ENCODE assay signal across 8 mouse cellular contexts in the genomic region with DNA sequence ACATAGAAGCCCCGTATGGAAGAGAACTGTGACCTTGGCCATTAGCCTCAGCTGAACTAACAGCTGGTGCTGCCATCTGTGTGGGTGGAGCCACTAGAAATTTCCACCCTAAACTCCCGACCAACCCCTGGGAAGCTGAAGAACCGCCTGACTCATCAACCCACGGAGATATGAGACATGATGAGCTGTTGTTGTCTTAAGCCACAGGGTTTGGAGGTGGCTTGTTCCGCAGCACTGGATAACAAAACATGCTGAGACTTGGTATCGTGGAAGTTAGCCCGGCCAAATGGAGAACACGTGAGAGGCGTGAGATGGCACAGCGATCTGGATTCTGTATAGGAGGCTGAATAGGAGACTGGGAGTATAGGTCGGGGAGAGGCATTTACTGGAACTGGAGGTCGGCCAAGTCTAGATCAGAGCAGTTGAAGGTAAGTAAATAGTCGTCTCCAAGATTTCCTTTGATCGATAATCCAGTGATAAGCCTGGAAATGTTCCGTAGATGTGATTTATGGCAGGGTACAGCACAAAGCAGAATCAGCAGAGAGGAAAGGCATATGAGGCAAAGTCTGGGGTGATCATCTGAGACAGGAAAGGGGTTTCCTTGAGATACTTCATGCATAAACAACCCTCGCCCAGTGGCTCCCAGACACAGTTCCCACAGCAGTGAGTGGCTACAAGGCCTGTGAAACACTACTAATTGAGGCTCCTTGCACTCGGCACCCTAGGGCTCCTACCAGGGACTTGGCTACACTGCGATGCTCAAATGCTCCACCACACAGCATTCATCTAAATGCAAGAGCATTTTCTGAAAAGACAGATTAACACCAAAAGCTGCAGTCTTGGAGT. TPM values are rescaled to one million over a fixed set of nuclear protein-coding genes. Genes with fewer than 3 reads are reported as not detected.
DNase-seq lines count a peak whose midpoint lies in the region; ATAC-seq and TF ChIP-seq lines count a peak whose summit lies in the region.
"Had no signal": no experiment of that assay in that cellular context is flagged by ENCODE, and none has a peak within 500 bp of the region (broad histone marks: within the 10 kb centered on the region; RNA-seq: fewer than 3 reads in every experiment).

No protein-coding gene starts in this region.

- H3K4me2 ChIP-seq in hindbrain, postnatal 0 days (ENCODE audit: low read depth, low read length), result no peak overlapping the region
- H3K4me2 ChIP-seq: midbrain, embryonic 11.5 days had no signal

- no peaks in the 10 kb centered on the region for H3K36me3 ChIP-seq in MEL (ENCODE audit: control insufficient read depth in 1 of 2, insufficient read depth in 2 of 2, low read length in 2 of 2)
- no peaks in the 10 kb centered on the region for H3K36me3 ChIP-seq in hindbrain, postnatal 0 days (ENCODE audit: insufficient read depth, low read length)

- no peak overlapping the region for H3K27ac ChIP-seq in MEL (ENCODE audit: control insufficient read depth, low read depth, low read length)
- no peak overlapping the region for H3K27ac ChIP-seq in hindbrain, postnatal 0 days

- H3K9me3 ChIP-seq in MEL (replicated peaks; ENCODE audit: insufficient read depth, low read length), result no peaks in the 10 kb centered on the region
- no peaks in the 10 kb centered on the region for H3K9me3 ChIP-seq in hindbrain, postnatal 0 days (ENCODE audit: low read length)

- TF ChIP-seq EP300 in MEL (IDR thresholded peaks at IDR 0.05; ENCODE audit: low read depth in 1 of 2, low read length in 2 of 2), result no peak

- peaks cover 4 to 5% of the 10 kb centered on the region in 2 experiments; a peak in 3 of 4 replicates for H3K27me3 ChIP-seq in MEL (ENCODE audit: control insufficient read depth in 1 of 2, insufficient read depth in 2 of 2, low read length in 2 of 2)
- no peaks in the 10 kb centered on the region for H3K27me3 ChIP-seq in hindbrain, postnatal 0 days (ENCODE audit: insufficient read depth, low read length)

- WGBS in hindbrain, postnatal 0 days, result 67% methylated on average over 18 of the region's 18 CpGs

- peak; percentile 63 for ATAC-seq in hindbrain, postnatal 0 days
- ATAC-seq in cerebellum, adult (ENCODE audit: insufficient number of reproducible peaks, low FRiP score, low TSS enrichment), result no peak

- no peak for TF ChIP-seq POLR2A in MEL (IDR thresholded peaks at IDR 0.05; ENCODE audit: control insufficient read depth in 1 of 2, insufficient read depth in 1 of 2, low read depth in 1 of 2, low read length in 2 of 2, poor library complexity in 1 of 2)

- no peak for TF ChIP-seq CTCF in MEL (IDR thresholded peaks at IDR 0.05 in 2 of 3, conservative IDR thresholded peaks at IDR 0.05 in 1 of 3; ENCODE audit: control insufficient read depth in 1 of 3, insufficient read depth in 1 of 3, low read depth in 2 of 3, low read length in 3 of 3, poor library complexity in 1 of 3, severe bottlenecking in 1 of 3)
- no peak for TF ChIP-seq CTCF in hindbrain, postnatal 0 days (IDR thresholded peaks at IDR 0.05; ENCODE audit: low read depth)

- peak; percentile 19 for DNase-seq in kidney, adult 18-20 months
- no peak for DNase-seq in kidney, postnatal 36 days
- DNase-seq in 3134 (ENCODE audit: extremely low read depth, insufficient read length, low spot score) (peak; percentile 61), MEL (ENCODE audit: low read depth, low spot score) (peak; percentile 15)
- DNase-seq in hindbrain, postnatal 0 days (ENCODE audit: low spot score), result peak; percentile 36
- no peak for DNase-seq in natural killer cell, adult 2 months (ENCODE audit: low spot score in 2 of 2)

- no peaks in the 10 kb centered on the region; a peak in 1 of 4 replicates for H3K4me1 ChIP-seq in MEL (ENCODE audit: control insufficient read depth in 1 of 2, insufficient read depth in 2 of 2, low read length in 2 of 2)
- no peaks in the 10 kb centered on the region for H3K4me1 ChIP-seq in hindbrain, postnatal 0 days (ENCODE audit: insufficient read depth, low read length)

- no peaks in the 10 kb centered on the region for H3K79me2 ChIP-seq in MEL (ENCODE audit: control insufficient read depth, insufficient read depth, low read length, poor library complexity)

- no peak overlapping the region for H3K4me3 ChIP-seq in MEL (ENCODE audit: control insufficient read depth in 1 of 2, insufficient read depth in 1 of 2, low read depth in 2 of 2, low read length in 2 of 2)
- no peak overlapping the region for H3K4me3 ChIP-seq in hindbrain, postnatal 0 days (ENCODE audit: low read length)

- no peak for TF ChIP-seq RAD21 in MEL (IDR thresholded peaks at IDR 0.05; ENCODE audit: low read depth, low read length)

- H3K9ac ChIP-seq in MEL (ENCODE audit: control insufficient read depth, low read depth, low read length, poor library complexity, severe bottlenecking), result no peak overlapping the region
- H3K9ac ChIP-seq in hindbrain, postnatal 0 days (replicated peaks; ENCODE audit: low read length), result no peak overlapping the region

TF ChIP-seq in MEL, 35 proteins besides CTCF, POLR2A, EP300 and RAD21:
- no peak for TF ChIP-seq RCOR1 (IDR thresholded peaks at IDR 0.05; ENCODE audit: low read depth, low read length)
- TF ChIP-seq ETS1 (IDR thresholded peaks at IDR 0.05; ENCODE audit: low read depth, low read length), result peak; percentile 29; the same call in 1 of the 2 replicates

RNA-seq across cellular contexts. Expression of a gene that starts 11.5 kb away (rescaled TPM):
- 1.4 and 1.8 TPM in 2 replicates for total RNA-seq in MEL (2012; rRNA removed)
- 1 to 10 TPM in 1 of 2 experiments, not detected in 1; 6.0 TPM for polyA plus RNA-seq in MEL (2012; ENCODE audit: insufficient read depth in 1 of 2, insufficient read length in 2 of 2, low read depth in 1 of 2, low replicate concordance in 2 of 2, missing spikeins in 1 of 2)
- total RNA-seq in hindbrain, postnatal 0 days (2014; rRNA removed), result 356 and 385 TPM in 2 replicates
- 71.4 and 71.7 TPM in 2 replicates for polyA plus RNA-seq in hindbrain, postnatal 0 days (2015; fragmentation: Nextera tagmentation; extraction: Ambion mirVana)

Comparison
In these comparisons a context has a peak if more than half of its experiments do, and no peak if none do; other contexts are left out.
1. DNase-seq: peak in kidney, adult 18-20 months (single experiment), 3134 (single experiment), MEL (single experiment) and hindbrain, postnatal 0 days (single experiment); none in kidney, postnatal 36 days (0 of 2) and natural killer cell, adult 2 months (0 of 2).
2. RNA of a gene that starts 11.5 kb away (total RNA-seq): 356 to 385 TPM in hindbrain, postnatal 0 days; 1.4 to 1.8 TPM in MEL; every median in the first group is over 100 times any median in the second.